Mouse (Mus musculus): ENCODE data around the gene Hells.

Gene Hells

GRCm38 (mm10) chr19:39006715-39007114, 76.0 kb downstream of the Hells start, which contains the start of gene Cyp2c55:
TSS of gene Cyp2c55 (plus strand) at chr19:39007019.
- in situ Hi-C loops (cut with MboI, MseI), result no loop called here
